Mouse (Mus musculus): Measurements from ENCODE around the gene Meis1.

Gene Meis1

DNA sequence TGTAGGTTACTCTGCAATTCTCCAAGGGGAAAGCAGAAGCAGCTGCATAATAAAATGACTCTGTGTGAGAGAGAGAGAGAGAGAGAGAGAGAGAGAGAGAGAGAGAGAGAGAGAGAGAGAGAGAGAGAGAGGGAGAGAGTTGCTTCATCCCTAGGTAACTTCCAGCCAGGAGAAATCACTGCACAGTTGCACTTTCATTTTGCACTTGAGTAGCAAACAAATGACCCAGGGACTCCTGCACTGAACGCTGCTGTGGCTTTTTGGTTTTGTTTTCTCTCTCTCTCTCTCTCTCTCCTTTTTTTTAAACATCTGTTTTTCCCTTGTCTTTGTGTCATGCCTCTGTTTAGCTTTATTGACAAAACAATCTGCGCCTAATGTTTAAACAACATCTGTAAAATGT is 118.3 kb downstream of the Meis1 start:
- DNase-seq: no peak

DNA sequence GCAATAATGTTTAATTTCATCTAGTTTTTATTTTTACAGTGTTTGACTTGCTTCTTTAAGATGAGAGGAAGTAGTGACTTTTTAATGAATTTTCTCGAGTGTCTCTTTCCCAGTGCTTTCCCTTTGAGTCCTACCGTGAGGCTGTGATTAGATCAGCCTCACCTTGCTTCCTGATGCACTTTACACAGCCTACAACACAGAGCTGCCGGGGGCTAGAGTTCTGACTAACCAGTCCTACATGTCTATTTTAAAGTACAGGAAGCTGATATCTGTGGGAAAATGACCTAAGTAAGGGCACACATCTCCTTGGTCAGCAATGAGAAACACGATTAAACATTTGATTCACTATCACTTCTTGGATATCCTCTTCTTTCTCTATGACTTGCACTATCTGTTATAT is 119.9 kb downstream of the Meis1 start:
- DNase-seq: no peak

DNA sequence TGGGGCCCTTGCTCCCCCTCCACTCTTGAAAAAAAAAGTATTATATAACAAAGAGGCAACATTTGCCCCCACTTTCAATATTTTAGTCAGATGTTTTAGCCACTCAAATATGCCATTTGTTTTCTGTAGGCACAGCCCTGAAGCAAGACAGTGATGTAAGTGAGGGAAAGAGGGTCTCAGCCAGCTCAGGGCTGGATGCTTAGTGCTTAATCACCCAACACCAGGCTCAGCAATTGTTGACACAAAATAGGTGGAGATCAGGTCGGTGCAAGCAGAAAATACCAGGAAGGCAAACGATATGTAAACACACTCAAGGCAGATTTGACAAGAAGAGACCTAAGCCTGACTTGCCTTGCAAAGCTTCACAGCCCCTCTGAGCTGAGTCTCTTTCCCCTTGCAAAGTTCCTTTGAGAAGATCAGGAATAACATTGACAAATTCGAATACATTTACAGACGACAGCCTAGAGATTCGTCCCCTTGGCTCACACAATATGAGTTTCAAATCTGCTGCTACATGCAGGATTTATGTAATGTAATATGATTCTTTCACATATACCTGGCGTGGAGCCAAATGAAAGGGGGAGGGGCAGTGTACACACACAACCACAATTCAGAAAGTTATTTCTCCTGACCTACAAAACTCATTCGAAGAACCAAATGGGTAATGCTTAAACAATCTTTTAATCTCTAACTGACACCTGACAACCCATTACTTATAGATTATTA is 120.7 kb downstream of the Meis1 start:
- no peak for DNase-seq

DNA sequence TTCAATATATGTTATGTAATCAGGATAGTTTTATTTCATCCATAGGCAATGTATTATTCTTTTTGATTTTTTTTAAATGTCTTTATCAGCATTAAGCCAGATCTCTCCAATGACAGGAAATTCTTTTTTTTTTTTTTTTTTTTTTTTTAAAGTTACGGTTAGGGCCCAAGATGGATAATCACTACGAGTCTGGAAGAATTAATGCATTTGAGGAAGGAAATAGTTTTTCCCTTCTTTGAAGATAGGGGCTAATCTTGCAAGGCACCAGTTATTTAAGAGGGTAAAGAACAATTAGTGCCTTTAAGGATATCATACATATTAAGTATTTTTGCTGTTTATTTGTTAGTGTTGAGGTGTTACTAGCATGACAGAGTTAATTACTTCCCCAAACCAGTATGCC is 121.5 kb downstream of the Meis1 start:
- no peak for DNase-seq

DNA sequence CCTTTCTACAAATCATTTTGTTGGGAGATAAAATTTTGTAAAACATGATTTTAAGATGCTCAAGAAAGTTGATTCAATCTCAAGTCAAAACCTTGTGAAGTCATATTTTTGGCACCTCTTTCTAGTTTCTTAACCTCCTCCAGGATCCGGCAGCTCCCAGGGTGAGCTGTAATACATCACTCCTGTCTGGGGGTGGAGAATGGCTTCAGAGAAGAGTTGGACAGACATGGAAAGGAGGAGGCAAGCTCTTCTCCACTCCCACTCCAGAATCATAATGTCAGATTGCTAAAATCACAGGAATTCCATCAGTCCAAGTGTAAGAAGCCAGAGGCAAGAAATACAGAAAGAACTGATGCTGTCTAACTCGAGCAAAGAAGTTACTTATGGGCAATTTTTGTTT is 126.3 kb downstream of the Meis1 start:
- DNase-seq: no peak

DNA sequence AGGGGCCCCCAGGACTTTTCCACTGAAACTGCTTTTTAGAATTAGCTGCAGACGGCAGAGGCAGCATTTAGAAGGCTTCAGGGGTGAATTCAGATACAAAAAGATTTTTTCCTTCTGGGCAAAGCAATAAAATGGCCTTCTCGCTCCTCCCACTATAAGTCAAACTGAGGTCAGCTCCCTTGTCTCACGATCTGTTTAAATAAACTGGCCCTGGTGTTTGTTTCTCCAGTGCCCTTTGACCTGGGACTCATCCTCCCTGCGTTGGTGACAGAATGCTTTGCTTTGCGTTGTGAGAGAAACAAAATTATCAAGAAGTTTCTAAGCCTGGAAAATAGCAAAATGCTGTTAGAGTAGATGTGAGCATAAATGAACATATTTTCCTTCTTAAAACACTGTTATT is 129.6 kb downstream of the Meis1 start:
- DNase-seq: no peak

DNA sequence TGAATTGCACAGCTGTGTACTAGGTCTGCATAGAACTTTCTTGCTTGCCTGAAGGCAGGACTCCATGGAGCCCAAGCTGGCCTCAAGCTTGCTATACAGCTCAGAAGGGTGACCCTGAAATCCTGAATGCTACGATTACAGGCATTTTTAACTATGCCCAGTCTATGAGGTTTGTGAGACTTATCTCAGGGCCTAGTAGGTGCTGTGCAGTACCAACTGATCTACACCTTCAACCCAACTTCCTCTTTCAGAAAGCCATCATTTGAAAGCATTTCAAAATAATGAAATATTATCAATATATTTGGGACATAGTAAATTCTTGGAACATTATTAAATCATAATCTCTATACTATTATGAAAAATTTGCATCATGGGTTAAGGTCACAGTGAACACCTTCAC is 130.1 kb downstream of the Meis1 start:
- no peak for DNase-seq

DNA sequence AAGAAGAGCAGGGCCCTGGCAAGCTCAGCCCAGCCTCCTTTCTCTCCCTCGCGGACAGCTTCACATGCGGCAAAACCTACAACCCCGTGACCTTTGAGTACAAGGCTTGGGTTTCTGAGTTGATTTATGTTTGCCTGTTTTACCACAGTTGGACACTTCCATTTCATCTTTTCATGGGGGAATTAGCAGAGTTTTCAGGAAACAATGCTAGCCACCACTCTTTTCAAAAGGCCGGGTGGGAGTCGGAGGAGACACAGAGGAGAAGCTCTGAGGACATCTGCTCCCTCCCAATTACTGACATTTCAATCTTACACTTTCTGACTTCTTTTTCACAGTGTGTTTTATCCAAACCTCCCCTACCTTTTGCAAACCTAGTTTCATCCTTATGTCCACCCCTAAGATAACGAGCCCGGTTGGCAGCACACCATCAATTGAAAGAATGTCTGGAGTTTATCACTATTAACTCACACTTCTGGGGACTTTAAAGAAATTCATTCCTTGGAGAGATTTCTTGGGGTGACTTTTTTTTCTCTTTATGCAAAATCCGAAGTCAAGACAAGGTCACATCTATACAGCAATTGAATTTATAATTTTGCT is 133.0 kb downstream of the Meis1 start:
- DNase-seq: peak; percentile 14

DNA sequence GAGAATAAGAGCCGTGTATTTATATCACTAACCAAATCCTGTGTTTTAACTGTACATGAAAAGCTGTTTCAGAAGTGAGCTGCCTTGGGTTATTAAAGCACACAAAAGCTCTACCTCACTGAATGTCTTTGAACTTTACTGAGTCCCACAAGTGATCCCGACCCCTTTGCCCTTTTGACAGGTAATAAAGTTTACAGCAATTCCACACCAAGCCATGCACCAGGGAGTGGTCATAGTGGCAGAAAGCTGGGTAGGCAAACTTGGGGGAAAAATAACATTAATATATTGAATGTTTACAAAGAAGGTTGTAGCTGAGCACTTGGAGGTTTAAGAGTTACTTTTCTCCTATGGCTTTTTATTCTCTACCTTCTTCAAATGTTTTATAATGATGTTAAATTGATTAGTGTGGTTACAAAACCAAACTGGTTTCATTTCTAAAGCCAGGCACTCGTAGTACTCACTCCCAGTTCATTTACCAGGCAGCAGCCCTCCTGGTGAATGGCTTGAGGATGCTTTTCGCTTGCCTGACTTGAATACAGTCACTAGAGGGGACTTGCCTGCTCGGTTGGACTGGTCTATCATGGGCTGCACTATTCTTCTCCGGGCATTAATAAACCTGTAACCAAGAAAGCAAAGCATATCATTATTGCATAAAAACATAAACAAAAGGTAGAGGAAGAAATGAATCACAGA is 133.6 kb downstream of the Meis1 start:
- no peak for DNase-seq

DNA sequence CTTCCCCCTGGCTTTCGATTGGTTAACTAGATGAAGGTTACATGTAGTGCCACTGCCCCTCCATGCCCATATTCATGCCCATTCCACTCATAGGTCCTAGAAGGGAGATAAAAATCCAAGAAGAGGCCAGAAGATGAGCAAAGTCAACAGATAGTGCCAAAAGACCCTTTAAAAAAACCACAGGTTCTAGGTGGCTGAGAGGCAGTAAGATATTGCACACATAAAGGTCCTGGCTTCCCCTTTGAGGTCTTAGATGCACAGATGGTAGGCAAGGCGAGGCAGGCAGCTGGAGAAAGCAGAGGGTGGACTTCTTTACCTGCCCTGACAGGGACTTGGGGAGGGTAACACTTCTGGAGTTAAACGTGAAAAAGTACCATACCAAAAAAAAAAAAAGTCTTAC is 134.8 kb downstream of the Meis1 start:
- no peak for DNase-seq

DNA sequence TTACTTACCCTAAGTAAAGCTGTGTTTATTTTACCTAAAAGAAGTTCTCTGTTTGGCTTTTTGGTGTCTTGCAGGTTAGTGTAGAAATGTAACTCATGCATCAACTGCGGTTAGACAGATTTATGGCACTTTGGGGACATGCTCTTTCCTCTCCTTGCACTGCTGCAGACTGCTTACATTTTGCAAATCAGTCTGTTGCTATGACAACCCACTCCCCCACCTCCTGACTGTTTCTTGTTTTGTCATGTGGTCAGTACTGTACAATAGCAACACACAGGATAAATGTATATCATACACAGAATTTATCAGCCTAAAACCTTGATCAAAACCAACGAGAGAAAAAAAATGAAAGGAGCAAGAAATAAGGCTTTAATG is 135.3 kb downstream of the Meis1 start:
- no peak for DNase-seq

DNA sequence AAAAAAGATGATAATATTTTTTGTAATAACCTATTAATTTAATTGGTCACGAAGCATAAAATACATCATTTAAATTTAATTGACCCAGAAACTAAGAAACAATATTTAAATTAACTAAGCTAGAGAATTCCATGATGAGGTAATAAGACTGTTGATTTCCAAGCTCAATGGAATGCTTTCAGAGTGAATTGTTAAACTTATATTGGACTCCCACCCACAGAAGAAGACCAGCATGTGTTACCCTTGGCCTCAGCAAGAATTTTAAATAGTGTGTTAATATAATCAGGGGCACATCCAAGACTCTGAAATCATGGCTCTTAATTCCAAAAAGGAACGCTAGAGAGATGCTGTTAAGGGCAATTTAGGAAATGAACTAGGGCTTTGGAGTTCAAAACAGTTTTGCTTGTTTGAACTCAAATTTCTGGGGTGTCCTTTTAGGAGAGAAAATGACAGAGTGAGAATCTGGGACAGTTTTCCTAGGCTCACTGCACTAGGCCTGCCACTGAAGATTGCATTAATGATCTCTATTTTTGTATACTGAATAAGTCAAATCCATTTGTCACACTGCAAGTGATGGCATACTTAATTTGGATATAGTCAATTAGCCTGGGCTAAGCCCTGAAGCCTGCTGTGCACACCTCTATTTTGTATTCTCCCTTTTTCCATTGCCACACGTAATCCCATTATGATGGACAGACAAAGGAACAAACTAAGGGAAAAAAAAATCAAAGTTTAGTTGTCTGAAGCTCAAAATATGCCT is 135.9 kb downstream of the Meis1 start:
- no peak for DNase-seq

DNA sequence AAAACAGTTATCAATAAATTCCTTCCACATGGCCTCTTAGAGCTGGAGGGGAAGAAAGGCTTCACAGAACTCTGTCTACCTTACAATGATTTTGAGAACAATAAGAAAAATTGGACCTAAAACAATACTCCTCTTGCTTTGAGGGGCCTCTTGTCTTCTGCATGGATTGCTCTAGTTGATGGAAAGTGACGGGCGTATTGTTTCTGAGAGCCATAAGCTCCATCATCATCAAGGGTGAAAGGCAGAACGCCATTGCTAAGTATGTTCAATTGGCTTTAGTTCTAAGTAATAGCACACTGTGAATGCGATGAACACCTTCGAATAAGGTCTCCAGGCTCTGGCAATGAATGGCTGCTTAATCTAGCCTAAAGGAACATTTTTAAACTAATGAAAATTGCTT is 136.5 kb downstream of the Meis1 start:
- DNase-seq: no peak

DNA sequence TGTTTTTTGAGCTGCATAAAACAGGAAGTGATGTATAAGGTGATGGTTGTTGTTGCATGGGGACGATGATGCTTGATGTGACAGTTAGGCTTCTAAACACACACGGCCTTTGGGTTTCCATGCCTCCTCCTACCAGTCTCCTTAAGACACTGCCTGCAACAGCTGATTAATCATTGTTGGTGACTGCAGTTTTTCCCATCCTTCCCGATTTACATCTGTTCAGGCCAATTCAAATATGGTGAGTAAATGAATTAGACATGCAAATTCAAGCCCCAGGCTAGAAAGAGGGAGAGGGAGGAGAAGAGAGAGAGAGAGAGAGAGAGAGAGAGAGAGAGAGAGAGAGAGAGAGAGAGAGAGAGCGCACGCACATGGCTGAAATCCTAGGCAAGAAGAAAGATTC is 138.0 kb downstream of the Meis1 start:
- DNase-seq: no peak

DNA sequence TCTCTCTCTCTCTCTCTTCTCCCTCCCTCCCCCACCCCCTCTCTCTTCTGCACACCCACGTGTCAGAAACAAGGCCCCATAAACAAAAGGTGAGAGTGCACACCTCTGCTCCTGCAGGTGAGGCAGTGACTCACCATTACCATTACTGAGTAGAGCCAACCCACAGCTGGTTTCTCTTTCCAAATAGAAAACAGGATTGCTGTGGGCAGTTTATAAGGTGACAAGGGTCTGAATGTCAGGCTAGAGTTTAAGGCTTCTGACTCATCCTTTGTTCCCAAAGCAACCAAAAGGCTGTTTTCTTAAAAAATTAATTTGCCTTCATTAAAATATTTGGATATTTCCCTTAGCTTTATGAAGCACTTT is 139.3 kb downstream of the Meis1 start:
- DNase-seq: no peak

DNA sequence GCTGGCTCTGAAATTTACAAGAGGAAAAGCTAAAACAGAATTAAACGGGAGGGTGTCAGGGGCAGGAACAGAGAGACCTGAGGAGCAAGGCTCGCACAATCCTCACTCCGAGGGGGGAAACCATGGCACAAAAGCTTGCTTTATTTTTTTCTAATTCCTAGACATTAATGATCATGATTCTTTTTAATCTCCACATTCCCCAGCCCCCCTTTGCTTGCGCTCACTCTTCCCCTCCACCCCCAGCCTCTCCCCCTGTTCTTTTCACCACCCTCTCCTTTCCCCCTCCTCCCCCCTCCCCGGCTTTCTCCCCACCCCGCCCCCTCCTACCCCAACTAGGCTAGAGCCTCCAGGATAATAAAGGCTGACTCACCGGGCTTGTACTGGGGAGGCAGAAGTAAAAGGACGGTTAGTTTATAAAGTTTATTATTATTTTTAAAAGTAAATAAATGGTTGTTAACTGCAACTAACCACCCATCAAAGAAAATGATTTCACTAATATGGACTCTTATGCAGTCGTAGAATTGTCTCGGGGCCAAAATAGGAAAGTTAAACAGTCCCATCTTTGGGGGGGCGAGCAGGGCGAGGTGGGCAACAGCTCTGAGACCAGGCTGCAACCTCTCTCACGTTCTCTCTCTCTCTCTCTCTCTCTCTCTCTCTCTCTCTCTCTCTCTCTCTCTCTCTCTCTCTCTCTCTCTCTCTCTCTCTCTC is 139.9 kb downstream of the Meis1 start:
- DNase-seq: no peak

DNA sequence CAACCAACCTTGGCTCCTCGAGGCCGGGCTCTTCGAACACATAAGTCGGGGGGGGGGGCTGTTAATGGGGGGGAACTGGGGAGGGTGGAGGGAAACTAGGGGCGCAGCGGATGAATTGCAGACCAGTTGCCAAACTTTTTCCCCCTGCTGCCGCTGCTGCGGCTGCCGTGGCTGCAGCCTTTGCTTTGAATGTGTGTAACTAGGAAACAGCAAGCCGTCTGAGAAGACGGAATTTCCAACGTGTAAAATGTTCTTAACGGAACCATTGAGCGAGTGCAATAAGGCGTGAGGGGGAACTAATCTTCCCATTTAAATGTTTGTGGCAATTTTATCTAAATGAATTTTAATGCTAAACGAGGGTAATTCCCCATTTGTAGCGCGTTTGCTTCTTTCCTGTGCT is 140.8 kb downstream of the Meis1 start:
- no peak for DNase-seq

DNA sequence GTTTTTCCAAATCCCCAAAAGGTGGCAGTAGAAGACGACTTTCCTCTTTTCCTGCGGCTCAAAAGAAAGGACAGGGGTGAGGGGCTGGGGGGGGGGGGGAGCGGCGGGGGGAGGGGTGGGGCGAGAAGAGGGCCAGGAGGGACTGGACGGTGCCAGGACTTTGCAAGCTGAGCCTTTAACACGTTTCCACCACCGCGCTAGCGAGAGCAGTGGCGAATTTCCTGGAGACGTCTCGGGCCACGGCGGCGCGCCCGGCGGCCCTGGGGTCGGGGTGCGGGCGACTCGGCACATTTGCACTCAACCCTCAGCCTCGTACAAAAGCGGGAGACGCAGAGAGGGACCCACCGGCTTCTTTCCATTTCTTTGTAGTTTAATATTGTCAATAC is 141.2 kb downstream of the Meis1 start:
- peak; percentile 54 for DNase-seq

DNA sequence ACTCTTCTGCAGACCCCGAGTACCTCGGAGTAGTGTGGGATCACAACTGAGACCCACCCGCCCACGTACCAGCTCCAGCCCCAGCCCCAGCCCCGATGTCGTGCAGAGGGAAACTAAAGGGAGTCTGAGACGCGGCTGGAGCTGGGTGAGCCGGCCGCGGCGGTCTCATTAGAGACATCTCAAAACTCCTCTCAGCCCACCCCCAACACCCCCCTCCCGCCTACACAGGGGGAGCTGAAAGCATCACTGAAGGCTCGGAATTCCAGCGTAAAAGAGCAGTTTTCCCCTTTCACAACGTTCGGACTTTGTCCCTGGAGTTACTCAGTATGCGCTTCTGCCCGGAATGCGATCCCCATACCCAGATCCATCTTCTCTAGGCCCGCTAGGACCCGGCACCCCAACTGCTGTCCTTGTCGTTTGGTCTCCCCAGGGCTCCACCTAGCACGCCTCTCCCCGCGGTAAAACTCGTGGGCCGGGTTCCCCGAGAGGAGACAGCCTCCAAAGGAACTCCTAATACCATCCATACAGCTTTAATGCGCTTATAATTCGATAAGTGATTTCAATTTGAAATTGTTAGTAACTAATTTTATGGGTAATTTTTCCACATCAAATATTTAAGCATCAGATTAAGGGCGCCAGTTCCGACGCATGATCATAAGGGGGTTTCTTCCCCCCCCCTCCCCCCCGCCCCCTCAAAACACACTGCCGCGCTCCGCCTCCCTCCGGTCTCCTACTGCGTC is 141.7 kb downstream of the Meis1 start:
- DNase-seq: peak; percentile 47

DNA sequence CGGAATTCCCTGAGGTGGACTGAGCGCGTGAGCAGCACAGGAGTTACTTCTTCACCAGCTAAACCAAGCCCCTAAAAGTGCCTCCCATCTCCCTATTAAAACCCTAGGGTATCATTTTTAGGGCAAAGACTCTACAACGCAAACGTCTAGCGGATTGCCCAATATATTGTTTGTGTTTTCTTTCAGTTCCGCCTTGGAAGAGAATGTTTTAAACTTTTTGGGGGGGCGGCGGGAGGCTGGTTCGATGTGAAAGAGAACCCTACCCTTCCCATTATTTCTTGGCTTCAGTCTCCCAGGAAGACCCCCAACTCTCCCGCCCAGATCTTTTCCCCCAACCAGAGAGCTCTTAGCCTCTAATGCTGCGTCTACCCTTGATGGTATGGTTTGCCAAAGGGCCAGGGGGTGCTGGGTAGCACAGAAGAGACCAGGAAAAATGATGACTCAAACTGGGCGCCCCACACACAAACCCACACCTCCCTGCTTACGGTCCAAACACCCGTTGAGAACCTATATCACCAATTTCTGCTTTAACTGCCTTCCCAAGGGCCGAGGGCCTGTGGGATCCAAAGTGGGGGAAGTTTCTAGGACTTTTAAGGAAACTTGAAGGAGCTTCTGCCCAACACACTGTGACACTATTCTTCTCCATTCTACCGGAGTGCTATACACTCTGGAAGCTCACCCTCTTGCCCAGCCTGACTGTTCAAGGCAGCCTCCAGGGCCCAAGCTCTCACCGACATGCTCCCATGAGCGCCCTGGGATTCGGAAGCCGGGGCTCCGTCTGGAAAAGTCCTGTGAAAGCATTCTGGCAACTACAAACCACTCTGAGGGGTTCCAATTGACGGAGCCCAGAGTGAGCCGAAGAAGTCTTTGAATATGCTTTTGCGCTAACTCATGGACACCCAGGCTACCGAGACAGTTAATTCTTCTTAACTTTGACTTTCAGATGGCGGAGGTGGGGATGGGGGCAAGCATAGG is 142.6 kb downstream of the Meis1 start:
- peak; percentile 25 for DNase-seq
